Mouse (Mus musculus) testis, adult 2 months (tissue): Measurements from ENCODE around the gene Cavin1.

Experiments
- CTCF ChIP-seq: fragments of 200-500 bp; IDR thresholded peaks from 2 replicates; pipeline ENCODE4 v1.5.1; 2012; ENCODE audit warnings: low read depth, mild to moderate bottlenecking, inconsistent platforms, low read length, moderate library complexity; ENCODE audit not compliant: control insufficient read depth, insufficient read depth, insufficient replicate concordance
- POLR2A ChIP-seq: fragments of 200-500 bp; IDR thresholded peaks from 2 replicates; pipeline ENCODE4 v1.6.1; 2012; ENCODE audit warnings: low read depth, mild to moderate bottlenecking, inconsistent platforms, low read length, moderate library complexity; ENCODE audit not compliant: control insufficient read depth

DNA sequence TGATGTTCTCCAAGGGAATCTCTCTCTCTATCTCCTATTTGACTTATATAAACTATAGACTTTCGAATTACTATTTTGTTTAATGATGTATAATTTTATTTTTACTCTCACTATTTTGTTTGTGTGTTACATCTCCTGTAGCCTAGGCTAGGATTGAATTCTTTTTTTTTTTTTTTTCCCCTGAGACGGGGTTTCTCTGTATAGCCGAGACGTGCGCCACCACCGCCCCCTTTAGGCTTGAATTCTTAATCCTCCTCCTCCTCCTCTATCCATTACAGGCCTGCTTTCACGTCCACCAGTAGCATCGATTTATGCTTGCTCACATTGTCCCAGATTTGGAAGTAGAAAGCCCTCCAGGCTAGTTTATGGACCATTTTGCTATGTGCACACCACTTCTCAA is 11.4 kb upstream of the Cavin1 start:
- TF ChIP-seq CTCF (no peak), POLR2A (no peak)
